Mouse (Mus musculus) heart, postnatal 10 days (tissue): ENCODE measurements around the gene Gm21698. TPM values are rescaled to one million over a fixed set of nuclear protein-coding genes. Genes with fewer than 3 reads are reported as not detected.
A peak's percentile ranks its signal among the peaks of the same experiment; 100 is the strongest.
"Not testable (repeated sequence)": the region's sequence is repeated elsewhere in the genome, so short reads cannot be mapped to it uniquely, and the experiment has no call there.

Experiments
- DNase-seq, 2 experiments: peaks; one replicate each; pipeline ENCODE4 v3.0.0; 2021
- intact Hi-C: fragments of 180-260 bp; cut with DNase I; formaldehyde crosslinking; loops from one replicate; pipeline ENCODE4 v1.15.1; 2025
- total RNA-seq, 2 experiments: library from RNA; stranded (reverse); gene quantifications; 2 replicates each; pipeline ENCODE4 v1.2.3; 2021

Gene Gm21698
- not detected for total RNA-seq

DNA sequence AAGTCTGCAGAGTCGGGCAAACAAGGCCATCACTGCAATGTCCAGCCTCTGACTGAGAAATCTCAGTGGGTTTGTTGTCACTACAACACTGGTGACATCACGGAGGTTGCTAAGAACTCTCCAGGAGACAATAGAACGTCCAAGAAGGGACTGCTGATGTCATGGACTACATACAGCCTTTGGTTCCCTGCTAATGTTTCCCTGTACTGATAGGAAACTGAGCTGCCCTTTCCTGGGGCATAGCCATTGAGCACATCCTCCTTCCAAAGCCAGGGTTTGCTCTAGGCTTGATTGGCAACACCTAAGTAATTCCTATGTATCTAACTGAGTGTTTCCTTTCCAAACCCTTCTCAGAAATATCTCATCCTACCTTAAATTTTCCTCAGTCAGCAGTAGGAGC, at the start of gene Gm21698:
Gene Gm21698, minus strand, starts transcription at position 101 of the 400 bp plus-strand sequence.
- intact Hi-C loops, DNase-seq: not testable (repeated sequence)

DNA sequence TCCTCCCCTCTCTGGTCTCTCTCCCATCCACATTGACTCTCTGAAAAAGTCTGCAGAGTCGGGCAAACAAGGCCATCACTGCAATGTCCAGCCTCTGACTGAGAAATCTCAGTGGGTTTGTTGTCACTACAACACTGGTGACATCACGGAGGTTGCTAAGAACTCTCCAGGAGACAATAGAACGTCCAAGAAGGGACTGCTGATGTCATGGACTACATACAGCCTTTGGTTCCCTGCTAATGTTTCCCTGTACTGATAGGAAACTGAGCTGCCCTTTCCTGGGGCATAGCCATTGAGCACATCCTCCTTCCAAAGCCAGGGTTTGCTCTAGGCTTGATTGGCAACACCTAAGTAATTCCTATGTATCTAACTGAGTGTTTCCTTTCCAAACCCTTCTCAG, 34.4 kb upstream of the Gm21698 start, which contains the start of gene Gm5862:
Gene Gm5862, minus strand, starts transcription at position 101 of the 400 bp plus-strand sequence.
- DNase-seq, intact Hi-C loops: not testable (repeated sequence)

DNA sequence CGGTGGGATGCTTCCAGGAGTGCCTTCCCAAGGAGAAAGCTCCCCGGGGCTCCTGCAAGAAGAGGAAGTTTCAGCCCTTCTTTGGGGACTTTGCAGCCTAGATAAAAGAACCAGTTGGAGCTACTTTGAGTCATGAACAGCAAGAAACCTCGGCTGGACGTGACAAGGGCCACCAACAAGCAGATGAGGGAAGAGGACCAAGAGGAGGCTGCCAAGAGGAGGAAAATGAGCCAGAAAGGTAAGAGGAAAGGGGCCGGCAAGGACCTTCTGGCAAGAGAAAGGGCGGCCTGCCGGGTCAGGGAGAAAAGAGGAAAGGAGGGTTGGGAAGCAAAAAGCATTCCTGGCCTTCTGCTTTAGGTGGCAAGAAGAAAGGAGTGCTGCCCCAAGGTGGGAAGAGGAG, 19.2 kb upstream of the Gm21698 start:
- DNase-seq, intact Hi-C loops: not testable (repeated sequence)

DNA sequence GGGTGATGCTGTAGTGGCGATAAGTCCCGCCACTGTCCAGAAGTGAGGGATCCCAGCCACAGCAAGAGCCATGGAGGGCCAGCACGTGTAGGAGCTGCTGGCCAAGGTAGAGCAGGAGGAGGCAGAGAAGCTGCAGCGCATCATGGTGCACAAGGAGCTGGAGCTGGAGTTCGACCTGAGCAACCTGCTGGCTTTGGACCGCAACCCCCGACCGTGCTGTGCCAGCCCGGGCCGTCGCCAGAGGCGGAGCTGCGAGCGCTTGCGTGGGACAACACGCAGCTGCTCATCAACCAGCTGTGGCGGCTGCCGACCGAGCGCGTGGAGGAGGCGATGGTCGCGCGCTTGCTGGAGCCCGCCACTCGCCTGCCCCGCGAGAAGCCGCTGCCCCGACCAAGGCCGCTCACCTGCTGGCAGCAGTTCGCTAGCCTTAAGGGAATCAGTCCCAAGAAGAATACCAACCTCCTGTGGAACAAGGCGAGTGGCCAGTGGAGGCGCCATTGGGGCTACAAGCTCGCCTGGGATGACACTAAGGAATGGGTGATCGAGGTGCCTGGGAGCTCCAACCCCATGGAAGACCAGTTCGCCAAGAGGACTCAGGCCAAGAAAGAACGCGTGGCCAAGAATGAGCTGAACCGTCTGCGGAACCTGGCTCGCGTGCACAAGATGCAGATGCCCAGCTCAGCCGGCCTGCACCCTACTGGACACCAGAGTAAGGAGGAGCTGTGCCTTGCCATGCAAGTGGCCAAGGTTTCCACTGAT, 18.7 kb upstream of the Gm21698 start:
- DNase-seq: peak; percentile 1 to 9
- intact Hi-C loops: not testable (repeated sequence)

DNA sequence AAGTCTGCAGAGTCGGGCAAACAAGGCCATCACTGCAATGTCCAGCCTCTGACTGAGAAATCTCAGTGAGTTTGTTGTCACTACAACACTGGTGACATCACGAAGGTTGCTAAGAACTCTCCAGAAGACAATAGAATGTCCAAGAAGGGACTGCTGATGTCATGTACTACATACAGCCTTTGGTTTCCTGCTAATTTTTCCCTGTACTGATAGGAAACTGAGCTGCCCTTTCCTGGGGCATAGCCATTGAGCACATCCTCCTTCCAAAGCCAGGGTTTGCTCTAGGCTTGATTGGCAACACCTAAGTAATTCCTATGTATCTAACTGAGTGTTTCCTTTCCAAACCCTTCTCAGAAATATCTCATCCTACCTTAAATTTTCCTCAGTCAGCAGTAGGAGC, 16.2 kb upstream of the Gm21698 start, which contains the start of gene Gm1979:
Gene Gm1979, minus strand, starts transcription at position 101 of the 400 bp plus-strand sequence.
- intact Hi-C loops, DNase-seq: not testable (repeated sequence)

DNA sequence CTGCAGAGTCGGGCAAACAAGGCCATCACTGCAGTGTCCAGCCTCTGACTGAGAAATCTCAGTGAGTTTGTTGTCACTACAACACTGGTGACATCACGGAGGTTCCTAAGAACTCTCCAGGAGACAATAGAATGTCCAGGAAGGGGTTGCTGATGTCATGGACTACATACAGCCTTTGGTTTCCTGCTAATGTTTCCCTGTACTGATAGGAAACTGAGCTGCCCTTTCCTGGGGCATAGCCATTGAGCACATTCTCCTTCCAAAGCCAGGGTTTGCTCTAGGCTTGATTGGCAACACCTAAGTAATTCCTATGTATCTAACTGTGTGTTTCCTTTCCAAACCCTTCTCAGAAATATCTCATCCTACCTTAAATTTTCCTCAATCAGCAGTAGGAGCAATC, 15.9 kb downstream of the Gm21698 start, which contains the start of gene Gm21680:
Gene Gm21680, minus strand, starts transcription at position 101 of the 400 bp plus-strand sequence.
- DNase-seq, intact Hi-C loops: not testable (repeated sequence)

DNA sequence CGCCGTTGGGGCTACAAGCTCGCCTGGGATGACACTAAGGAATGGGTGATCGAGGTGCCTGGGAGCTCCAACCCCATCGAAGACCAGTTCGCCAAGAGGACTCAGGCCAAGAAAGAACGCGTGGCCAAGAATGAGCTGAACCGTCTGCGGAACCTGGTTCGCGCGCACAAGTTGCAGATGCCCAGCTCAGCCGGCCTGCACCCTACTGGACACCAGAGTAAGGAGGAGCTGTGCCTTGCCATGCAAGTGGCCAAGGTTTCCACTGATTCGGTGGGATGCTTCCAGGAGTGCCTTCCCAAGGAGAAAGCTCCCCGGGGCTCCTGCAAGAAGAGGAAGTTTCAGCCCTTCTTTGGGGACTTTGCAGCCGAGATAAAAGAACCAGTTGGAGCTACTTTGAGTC, 31.4 kb downstream of the Gm21698 start:
- intact Hi-C loops, DNase-seq: not testable (repeated sequence)

DNA sequence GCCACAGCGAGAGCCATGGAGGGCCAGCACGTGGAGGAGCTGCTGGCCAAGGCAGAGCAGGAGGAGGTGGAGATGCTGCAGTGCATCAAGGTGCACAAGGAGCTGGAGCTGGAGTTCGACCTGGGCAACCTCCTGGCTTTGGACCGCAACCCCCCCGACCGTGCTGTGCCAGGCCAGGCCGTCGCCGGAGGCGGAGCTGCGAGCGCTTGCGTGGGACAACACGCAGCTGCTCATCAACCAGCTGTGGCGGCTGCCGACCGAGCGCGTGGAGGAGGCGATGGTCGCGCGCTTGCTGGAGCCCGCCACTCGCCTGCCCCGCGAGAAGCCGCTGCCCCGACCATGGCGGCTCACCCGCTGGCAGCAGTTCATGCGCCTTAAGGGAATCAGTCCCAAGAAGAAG, 31.8 kb downstream of the Gm21698 start:
- intact Hi-C loops, DNase-seq: not testable (repeated sequence)

DNA sequence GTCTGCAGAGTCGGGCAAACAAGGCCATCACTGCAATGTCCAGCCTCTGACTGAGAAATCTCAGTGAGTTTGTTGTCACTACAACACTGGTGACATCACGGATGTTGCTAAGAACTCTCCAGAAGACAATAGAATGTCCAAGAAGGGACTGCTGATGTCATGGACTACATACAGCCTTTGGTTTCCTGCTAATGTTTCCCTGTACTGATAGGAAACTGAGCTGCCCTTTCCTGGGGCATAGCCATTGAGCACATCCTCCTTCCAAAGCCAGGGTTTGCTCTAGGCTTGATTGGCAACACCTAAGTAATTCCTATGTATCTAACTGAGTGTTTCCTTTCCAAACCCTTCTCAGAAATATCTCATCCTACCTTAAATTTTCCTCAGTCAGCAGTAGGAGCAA, 34.1 kb downstream of the Gm21698 start, which contains the start of gene Gm21671:
Gene Gm21671, minus strand, starts transcription at position 101 of the 400 bp plus-strand sequence.
- intact Hi-C loops, DNase-seq: not testable (repeated sequence)

DNA sequence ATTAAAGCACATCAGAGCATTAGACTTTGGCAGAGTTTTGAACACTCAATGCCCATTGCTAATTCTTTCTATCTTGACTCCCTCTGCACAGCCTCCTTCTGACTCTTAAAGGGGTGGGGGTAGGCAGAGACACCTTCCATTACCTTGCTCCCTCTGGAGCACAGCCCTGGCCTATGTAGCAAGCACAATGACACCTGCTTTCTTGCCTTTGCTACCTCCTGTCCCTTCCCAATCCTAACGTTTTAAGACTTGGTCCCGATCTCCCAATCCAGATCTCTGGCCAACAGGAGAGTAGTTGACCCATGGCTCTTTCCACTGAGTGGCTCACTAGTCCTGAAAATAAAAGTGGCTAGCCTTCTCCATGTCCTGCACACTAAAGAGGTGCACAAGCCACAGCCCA, 43.1 kb downstream of the Gm21698 start:
- intact Hi-C loops, DNase-seq: not testable (repeated sequence)

DNA sequence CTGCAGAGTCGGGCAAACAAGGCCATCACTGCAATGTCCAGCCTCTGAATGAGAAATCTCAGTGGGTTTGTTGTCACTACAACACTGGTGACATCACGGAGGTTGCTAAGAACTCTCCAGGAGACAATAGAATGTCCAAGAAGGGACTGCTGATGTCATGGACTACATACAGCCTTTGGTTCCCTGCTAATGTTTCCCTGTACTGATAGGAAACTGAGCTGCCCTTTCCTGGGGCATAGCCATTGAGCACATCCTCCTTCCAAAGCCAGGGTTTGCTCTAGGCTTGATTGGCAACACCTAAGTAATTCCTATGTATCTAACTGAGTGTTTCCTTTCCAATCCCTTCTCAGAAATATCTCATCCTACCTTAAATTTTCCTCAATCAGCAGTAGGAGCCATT, 46.2 kb downstream of the Gm21698 start, which contains the start of gene Gm21663:
Gene Gm21663, minus strand, starts transcription at position 101 of the 400 bp plus-strand sequence.
- DNase-seq, intact Hi-C loops: not testable (repeated sequence)

Other genes starting within 250 kb of the Gm21698 start
- 10 to 100 TPM; 18.6 to 19.5 TPM for gene Actr3b, start 228.7 kb downstream of the Gm21698 start, total RNA-seq
- gene Gm21663, start 46.3 kb downstream of the Gm21698 start, total RNA-seq: not detected
- not detected for gene Gm21671, start 34.2 kb downstream of the Gm21698 start, total RNA-seq
- not detected for gene Gm21680, start 16.0 kb downstream of the Gm21698 start, total RNA-seq
- gene Gm1979, start 16.1 kb upstream of the Gm21698 start, total RNA-seq: not detected
- gene Gm5862, start 34.3 kb upstream of the Gm21698 start, total RNA-seq: not detected
- gene Speer4a, start 50.9 kb upstream of the Gm21698 start, total RNA-seq: not detected
- gene Gm7347, start 69.9 kb upstream of the Gm21698 start, total RNA-seq: not detected
- not detected for gene Gm10471, start 100.6 kb upstream of the Gm21698 start, total RNA-seq
- gene 5031410I06Rik, start 116.7 kb upstream of the Gm21698 start, total RNA-seq: not detected
- not detected for gene Gm10220, start 132.8 kb upstream of the Gm21698 start, total RNA-seq